Mouse (Mus musculus) heart, adult 2 months (tissue): ENCODE measurements at regions not wholly inside any gene's neighbourhood (a gene's known extent, or its start where the extent isn't known, plus 50 kb on each side); places are given as distances from the start of the nearest gene placed in this dataset.

Experiments used
- CTCF ChIP-seq: fragments of 200-600 bp; IDR thresholded peaks from 2 replicates; pipeline ENCODE4 v1.8.1; 2022; ENCODE audit warnings: antibody characterized with exemption, mild to moderate bottlenecking, moderate library complexity
- EP300 ChIP-seq: fragments of 200-500 bp; IDR thresholded peaks from 2 replicates; pipeline ENCODE4 v1.6.1; 2011; ENCODE audit warnings: low read depth, low read length, control low read depth; ENCODE audit not compliant: insufficient read depth
- POLR2A ChIP-seq: fragments of 200-500 bp; IDR thresholded peaks from 2 replicates; pipeline ENCODE4 v1.6.1; 2011; ENCODE audit warnings: mild to moderate bottlenecking, low read depth, low read length, control low read depth; ENCODE audit not compliant: insufficient read depth

DNA sequence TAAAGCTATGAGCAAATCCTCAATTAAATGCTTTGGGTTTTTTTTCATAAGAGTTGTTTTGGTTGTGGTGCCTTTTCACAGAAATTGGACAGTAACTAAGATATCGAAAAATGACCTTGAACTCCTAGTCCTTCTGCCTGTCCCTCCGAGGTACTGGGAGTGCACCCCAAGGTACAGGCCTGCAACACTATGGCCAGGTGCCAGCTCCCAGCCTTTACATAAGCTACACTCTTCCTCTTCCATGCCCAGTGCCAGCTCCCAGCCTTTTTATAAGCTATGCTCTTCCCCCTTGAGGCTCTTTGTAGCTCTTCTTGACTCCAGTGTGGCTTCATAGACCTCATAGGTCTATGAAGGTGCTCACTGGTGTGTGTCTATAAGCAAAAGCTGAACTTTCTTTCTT is 155.2 kb downstream of the Melk start:
- no peak for TF ChIP-seq CTCF
- no peak for TF ChIP-seq POLR2A
- TF ChIP-seq EP300, result no peak
